Mouse (Mus musculus) forebrain, embryonic 11.5 days (tissue): Measurements from ENCODE around the gene Mmp25. TPM values are rescaled to one million over a fixed set of nuclear protein-coding genes. Genes with fewer than 3 reads are reported as not detected.

Experiments used
- ATAC-seq: fragments of 200-750 bp; cut with Nextera tagmentation; replicated peaks from 2 replicates; pipeline ENCODE4 v1.8.0; 2017; ENCODE audit warnings: moderate TSS enrichment; ENCODE audit not compliant: low FRiP score
- DNase-seq: peaks from one replicate; pipeline ENCODE4 v3.0.0-alpha.2; 2017; ENCODE audit warnings: low spot score
- H3K27ac ChIP-seq: fragments of 300-500 bp; sonication (generic); 2 replicates; pipeline ENCODE4 v1.5.1; 2014; ENCODE audit warnings: low read depth, low read length
- H3K27me3 ChIP-seq: fragments of 300-500 bp; sonication (generic); 2 replicates; pipeline ENCODE4 v1.6.1; 2014; ENCODE audit warnings: mild to moderate bottlenecking, low read length, mixed read lengths; ENCODE audit not compliant: control insufficient read depth, insufficient read depth
- H3K36me3 ChIP-seq: fragments of 300-500 bp; sonication (generic); 2 replicates; pipeline ENCODE4 v1.6.1; 2014; ENCODE audit warnings: mild to moderate bottlenecking, low read length, moderate library complexity, mixed read lengths; ENCODE audit not compliant: control insufficient read depth, insufficient read depth
- H3K4me1 ChIP-seq: fragments of 300-500 bp; sonication (generic); replicated peaks from 2 replicates; pipeline ENCODE4 v1.6.1; 2014; ENCODE audit warnings: low read length, mixed read lengths; ENCODE audit not compliant: control insufficient read depth, insufficient read depth
- H3K4me2 ChIP-seq: fragments of 300-500 bp; sonication (generic); 2 replicates; pipeline ENCODE4 v1.6.1; 2014; ENCODE audit warnings: low read depth, mild to moderate bottlenecking, low read length, moderate library complexity, mixed read lengths; ENCODE audit not compliant: severe bottlenecking
- H3K4me3 ChIP-seq: fragments of 300-500 bp; sonication (generic); 2 replicates; pipeline ENCODE4 v1.5.1; 2014; ENCODE audit warnings: low read depth, low read length
- H3K9ac ChIP-seq: fragments of 300-500 bp; sonication (generic); 2 replicates; pipeline ENCODE4 v1.6.1; 2014; ENCODE audit warnings: low read length
- H3K9me3 ChIP-seq: fragments of 300-500 bp; sonication (generic); 2 replicates; pipeline ENCODE4 v1.6.1; 2016; ENCODE audit warnings: low read length, mixed read lengths; ENCODE audit not compliant: control insufficient read depth
- WGBS: fragments of 180-500 bp; shearing (Covaris S2); extraction: QIAGEN DNeasy Blood & Tissue Kit; methylation state at CpG from one replicate; pipeline ENCODE4 v1.1.7; 2014; 5-methylcytosine and 5-hydroxymethylcytosine counted together
- polyA plus RNA-seq: library from polyadenylated mRNA; unstranded; fragments of >200 nt; fragmentation: Nextera tagmentation; extraction: Ambion mirVana; gene quantifications from 2 replicates; pipeline ENCODE4 v1.2.1, GENCODE M21; 2014

The Mmp25 gene
- 0.41 and 1.0 TPM in 2 replicates for polyA plus RNA-seq

GRCm38 (mm10) chr17:23644613-23645495 lies at the start of gene Mmp25:
Gene Mmp25, minus strand, starts transcription at chr17:23645277.
- WGBS: under 1% methylated on average over 58 of the region's 58 CpGs
- H3K9ac ChIP-seq: peak within 1 kb of the TSS; percentile 48
- no peak within 1 kb of the TSS for H3K27ac ChIP-seq
- peak; percentile 61 for DNase-seq
- peak within 1 kb of the TSS; percentile 51 for H3K4me2 ChIP-seq
- ATAC-seq: peak; percentile 53
- peaks cover 8% of the 10 kb centered on the region; the same call in 1 of the 2 replicates for H3K27me3 ChIP-seq
- peaks cover 2% of the 10 kb centered on the region; the same call in 1 of the 2 replicates for H3K4me1 ChIP-seq
- no peaks in the 10 kb centered on the region for H3K9me3 ChIP-seq
- no peaks in the 10 kb centered on the region for H3K36me3 ChIP-seq
- H3K4me3 ChIP-seq: peak within 1 kb of the TSS; percentile 37

GRCm38 (mm10) chr17:23694491-23694890 lies 49.4 kb upstream of the Mmp25 start:
- no peak overlapping the region for H3K27ac ChIP-seq
- ATAC-seq: no peak
- 75% methylated on average over 1 of the region's 1 CpGs for WGBS

GRCm38 (mm10) chr17:23683856-23684672 lies 39.0 kb upstream of the Mmp25 start, which contains the start of gene Cldn9:
Gene Cldn9, minus strand, starts transcription at chr17:23684026.
- peaks cover 36% of the 10 kb centered on the region for H3K27me3 ChIP-seq
- H3K36me3 ChIP-seq: no peaks in the 10 kb centered on the region
- peaks cover 7% of the 10 kb centered on the region; the same call in 1 of the 2 replicates for H3K4me1 ChIP-seq
- H3K27ac ChIP-seq: no peak within 1 kb of the TSS
- DNase-seq (no peak), ATAC-seq (peak; percentile 78)
- H3K9me3 ChIP-seq: no peaks in the 10 kb centered on the region
- H3K4me3 ChIP-seq: peak within 1 kb of the TSS; percentile 10; the same call in 1 of the 2 replicates
- H3K4me2 ChIP-seq: peak within 1 kb of the TSS; percentile 18; the same call in 1 of the 2 replicates
- WGBS: 11% methylated on average over 15 of the region's 15 CpGs
- no peak within 1 kb of the TSS for H3K9ac ChIP-seq

More at GRCm38 (mm10) chr17:23694491-23694890, 49.4 kb upstream of the Mmp25 start:
- no peaks in the 10 kb centered on the region; the same call in 1 of the 2 replicates for H3K4me1 ChIP-seq
- no peak overlapping the region for H3K9ac ChIP-seq
- H3K4me2 ChIP-seq: no peak overlapping the region
- no peak overlapping the region for H3K4me3 ChIP-seq
- DNase-seq: no peak
- H3K9me3 ChIP-seq: no peaks in the 10 kb centered on the region
- H3K27me3 ChIP-seq: peaks cover 16% of the 10 kb centered on the region
- no peaks in the 10 kb centered on the region for H3K36me3 ChIP-seq

- Histone ChIP-seq H3K4me2 (peak overlapping the region; percentile 18; the same call in 1 of the 2 replicates), H3K27me3 (peaks cover 43% of the 10 kb centered on the region), H3K27ac (no peak overlapping the region), H3K9me3 (no peaks in the 10 kb centered on the region), H3K4me3 (peak overlapping the region; percentile 10; the same call in 1 of the 2 replicates), H3K4me1 (peaks cover 7% of the 10 kb centered on the region; the same call in 1 of the 2 replicates), H3K36me3 (no peaks in the 10 kb centered on the region), H3K9ac (no peak overlapping the region)
- DNase-seq: peak; percentile 56
- ATAC-seq: 0 out of 2 replicates have a peak, but pooled peaks have one; percentile 2
- WGBS: 23% methylated on average over 15 of the region's 15 CpGs
Measured at GRCm38 (mm10) chr17:23683226-23683625, 38.1 kb upstream of the Mmp25 start.

- no peak for ATAC-seq
- H3K4me1 ChIP-seq: peaks cover 7% of the 10 kb centered on the region; the same call in 1 of the 2 replicates
- DNase-seq: no peak
- peaks cover 43% of the 10 kb centered on the region for H3K27me3 ChIP-seq
- H3K4me2 ChIP-seq: no peak overlapping the region
- 59% methylated on average over 3 of the region's 3 CpGs for WGBS
- H3K27ac ChIP-seq: no peak overlapping the region
- no peaks in the 10 kb centered on the region for H3K36me3 ChIP-seq
- H3K9me3 ChIP-seq: no peaks in the 10 kb centered on the region
- no peak overlapping the region for H3K4me3 ChIP-seq
- no peak overlapping the region for H3K9ac ChIP-seq
Measured at GRCm38 (mm10) chr17:23682530-23682929, 37.5 kb upstream of the Mmp25 start.

GRCm38 (mm10) chr17:23682092-23682491 lies 37.0 kb upstream of the Mmp25 start:
- no peak overlapping the region for H3K4me3 ChIP-seq
- H3K9ac ChIP-seq: no peak overlapping the region
- H3K36me3 ChIP-seq: no peaks in the 10 kb centered on the region
- peaks cover 7% of the 10 kb centered on the region; the same call in 1 of the 2 replicates for H3K4me1 ChIP-seq
- H3K27ac ChIP-seq: no peak overlapping the region
- H3K4me2 ChIP-seq: no peak overlapping the region
- DNase-seq (no peak), ATAC-seq (no peak)
- 60% methylated on average over 4 of the region's 4 CpGs for WGBS
- H3K27me3 ChIP-seq: peaks cover 43% of the 10 kb centered on the region
- no peaks in the 10 kb centered on the region for H3K9me3 ChIP-seq

GRCm38 (mm10) chr17:23681086-23681485 lies 36.0 kb upstream of the Mmp25 start:
- ATAC-seq: no peak
- Histone ChIP-seq H3K27me3 (peaks cover 43% of the 10 kb centered on the region), H3K4me3 (no peak overlapping the region), H3K4me2 (no peak overlapping the region), H3K9ac (no peak overlapping the region), H3K36me3 (no peaks in the 10 kb centered on the region), H3K4me1 (peaks cover 9% of the 10 kb centered on the region; the same call in 1 of the 2 replicates), H3K27ac (no peak overlapping the region), H3K9me3 (no peaks in the 10 kb centered on the region)
- 82% methylated on average over 10 of the region's 10 CpGs for WGBS
- no peak for DNase-seq

GRCm38 (mm10) chr17:23680336-23680735 lies 35.3 kb upstream of the Mmp25 start:
- DNase-seq: no peak
- Histone ChIP-seq H3K27ac (no peak overlapping the region), H3K9me3 (no peaks in the 10 kb centered on the region), H3K9ac (no peak overlapping the region), H3K27me3 (peaks cover 47% of the 10 kb centered on the region), H3K4me2 (no peak overlapping the region), H3K4me3 (no peak overlapping the region), H3K36me3 (no peaks in the 10 kb centered on the region), H3K4me1 (peaks cover 11% of the 10 kb centered on the region; the same call in 1 of the 2 replicates)
- 81% methylated on average over 9 of the region's 9 CpGs for WGBS
- no peak for ATAC-seq
